Mouse (Mus musculus) testis, adult 2 months (tissue): ENCODE measurements around the gene Entpd1. TPM values are rescaled to one million over a fixed set of nuclear protein-coding genes. Genes with fewer than 3 reads are reported as not detected.
A peak's percentile ranks its signal among the peaks of the same experiment; 100 is the strongest.

Source experiments
- H3K27ac ChIP-seq: fragments of 200-500 bp; 2 replicates; pipeline ENCODE4 v1.5.1; 2012; ENCODE audit warnings: low read depth, low read length; ENCODE audit not compliant: control insufficient read depth, insufficient read depth
- H3K27me3 ChIP-seq: fragments of 200-500 bp; 2 replicates; pipeline ENCODE4 v1.6.1; 2012; ENCODE audit warnings: mild to moderate bottlenecking, low read length, moderate library complexity; ENCODE audit not compliant: control insufficient read depth, insufficient read depth
- H3K36me3 ChIP-seq: fragments of 200-500 bp; 2 replicates; pipeline ENCODE4 v1.6.1; 2012; ENCODE audit warnings: mild to moderate bottlenecking, low read length; ENCODE audit not compliant: control insufficient read depth, insufficient read depth
- H3K4me1 ChIP-seq: fragments of 200-500 bp; 2 replicates; pipeline ENCODE4 v1.6.1; 2012; ENCODE audit warnings: low read length; ENCODE audit not compliant: control insufficient read depth, insufficient read depth
- H3K4me3 ChIP-seq: fragments of 200-500 bp; 2 replicates; pipeline ENCODE4 v1.5.1; 2012; ENCODE audit warnings: low read depth, mild to moderate bottlenecking, low read length, moderate library complexity, mixed read lengths; ENCODE audit not compliant: control insufficient read depth
- CTCF ChIP-seq: fragments of 200-500 bp; IDR thresholded peaks from 2 replicates; pipeline ENCODE4 v1.5.1; 2012; ENCODE audit warnings: low read depth, mild to moderate bottlenecking, inconsistent platforms, low read length, moderate library complexity; ENCODE audit not compliant: control insufficient read depth, insufficient read depth, insufficient replicate concordance
- POLR2A ChIP-seq: fragments of 200-500 bp; IDR thresholded peaks from 2 replicates; pipeline ENCODE4 v1.6.1; 2012; ENCODE audit warnings: low read depth, mild to moderate bottlenecking, inconsistent platforms, low read length, moderate library complexity; ENCODE audit not compliant: control insufficient read depth
- polyA plus RNA-seq: library from polyadenylated mRNA; depleted of rRNA; stranded (reverse); fragments of >200 nt; gene quantifications from 2 replicates; pipeline ENCODE4 v1.2.3, GENCODE M21; 2012

The Entpd1 gene
- polyA plus RNA-seq, 1 experiment: 41.4 TPM

DNA sequence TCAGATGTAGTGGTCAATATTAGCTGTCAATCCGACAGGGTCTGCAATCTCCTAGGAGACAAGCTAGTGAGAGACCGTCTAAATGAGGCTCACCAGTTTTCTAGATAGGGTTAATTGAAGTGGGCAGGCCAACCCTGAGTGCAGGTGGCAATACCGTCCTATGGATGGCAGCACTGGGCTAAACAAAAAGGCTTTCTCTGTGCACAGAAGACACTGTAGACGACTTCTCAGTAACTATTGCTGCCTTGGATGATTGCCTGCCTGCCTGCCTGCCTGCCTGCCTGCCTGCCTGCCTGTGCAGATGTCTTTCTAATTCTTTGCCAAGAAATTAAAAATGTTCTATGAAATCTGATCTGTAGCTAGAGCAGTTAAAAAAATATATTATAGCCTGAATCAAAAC is 134.4 kb downstream of the Entpd1 start:
- Histone ChIP-seq H3K27me3 (no peaks in the 10 kb centered on the region), H3K4me1 (peaks cover 21% of the 10 kb centered on the region), H3K4me3 (no peak overlapping the region), H3K36me3 (no peaks in the 10 kb centered on the region), H3K27ac (no peak overlapping the region)
- TF ChIP-seq CTCF (no peak), POLR2A (no peak)

DNA sequence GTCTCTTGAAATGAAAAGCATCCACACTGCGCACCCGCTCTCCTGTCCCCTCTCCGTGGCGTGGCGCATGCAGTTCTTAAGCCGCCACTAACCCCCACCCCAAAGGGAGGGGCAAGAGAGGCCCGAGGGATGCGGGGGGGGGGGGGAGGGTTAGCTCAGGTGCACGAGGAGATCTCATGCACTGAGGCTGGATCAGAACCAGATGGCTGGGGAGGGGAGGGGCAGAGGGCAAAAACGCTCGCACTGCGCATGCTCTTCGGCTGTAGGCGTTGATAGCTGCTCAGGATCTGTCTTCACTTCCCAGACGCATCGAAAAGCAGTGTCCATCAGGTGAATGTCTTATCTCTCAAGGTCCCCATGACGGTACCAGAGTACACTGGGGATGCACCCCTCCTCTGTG is 136.4 kb downstream of the Entpd1 start, which contains the start of gene Cc2d2b:
Gene Cc2d2b (plus strand): TSS at position 195 of the 400 bp plus-strand sequence.
- H3K27ac ChIP-seq: peak within 1 kb of the TSS; percentile 63
- peaks cover 21% of the 10 kb centered on the region for H3K4me1 ChIP-seq
- H3K4me3 ChIP-seq: peak within 1 kb of the TSS; percentile 88
- TF ChIP-seq CTCF (no peak), POLR2A (peak; percentile 76; the same call in 1 of the 2 replicates)
- no peaks in the 10 kb centered on the region for H3K36me3 ChIP-seq
- no peaks in the 10 kb centered on the region for H3K27me3 ChIP-seq

DNA sequence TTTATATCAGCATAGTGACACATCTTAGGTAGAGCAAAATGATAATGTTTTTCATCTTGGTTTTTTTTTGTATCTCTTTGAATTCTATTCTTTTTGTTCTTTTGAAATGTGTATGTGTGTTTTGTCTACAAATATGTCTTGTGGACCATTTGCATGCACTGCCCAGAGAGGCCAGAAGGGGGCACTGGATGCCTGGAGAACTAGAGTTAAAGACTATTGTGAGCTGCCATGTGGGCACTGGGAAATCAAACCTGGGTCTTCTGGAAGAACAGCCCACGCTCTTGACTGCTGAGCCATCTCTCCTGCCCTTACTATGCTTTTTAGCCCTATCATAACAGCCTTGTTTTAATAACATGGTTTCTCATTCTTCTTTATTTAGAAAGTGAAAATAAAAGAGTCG is 142.1 kb downstream of the Entpd1 start:
- TF ChIP-seq POLR2A: no peak
- TF ChIP-seq CTCF: peak; percentile 66; the same call in 1 of the 2 replicates
- H3K27me3 ChIP-seq: no peaks in the 10 kb centered on the region

DNA sequence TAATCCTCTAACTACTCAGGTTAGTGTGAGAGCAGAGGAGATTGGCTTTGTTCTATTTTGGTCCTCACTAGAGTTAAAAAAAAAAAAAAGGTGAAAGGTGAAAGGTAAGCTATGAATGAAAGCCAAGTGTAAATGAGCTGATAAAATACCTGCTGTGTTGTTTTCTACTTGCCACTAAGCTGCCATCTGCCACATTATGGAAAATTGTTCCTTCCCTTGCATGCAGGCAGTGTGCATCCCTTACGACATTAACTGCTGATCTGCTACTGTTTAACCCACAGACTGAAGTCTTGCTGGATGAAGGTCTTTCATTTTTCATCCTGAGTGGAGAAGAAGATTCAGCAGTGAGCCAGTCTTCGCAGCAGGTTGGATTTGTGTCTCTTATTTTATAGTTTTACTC is 147.9 kb downstream of the Entpd1 start:
- H3K27ac ChIP-seq: no peak overlapping the region
- peaks cover 3% of the 10 kb centered on the region for H3K36me3 ChIP-seq
- peaks cover 12% of the 10 kb centered on the region for H3K4me1 ChIP-seq
- H3K27me3 ChIP-seq: no peaks in the 10 kb centered on the region
- H3K4me3 ChIP-seq: no peak overlapping the region
- TF ChIP-seq CTCF (no peak), POLR2A (no peak)

More for the DNA sequence above, 142.1 kb downstream of the Entpd1 start:
- Histone ChIP-seq H3K27ac (no peak overlapping the region), H3K4me1 (peaks cover 4% of the 10 kb centered on the region), H3K4me3 (no peak overlapping the region), H3K36me3 (peaks cover 3% of the 10 kb centered on the region)

DNA sequence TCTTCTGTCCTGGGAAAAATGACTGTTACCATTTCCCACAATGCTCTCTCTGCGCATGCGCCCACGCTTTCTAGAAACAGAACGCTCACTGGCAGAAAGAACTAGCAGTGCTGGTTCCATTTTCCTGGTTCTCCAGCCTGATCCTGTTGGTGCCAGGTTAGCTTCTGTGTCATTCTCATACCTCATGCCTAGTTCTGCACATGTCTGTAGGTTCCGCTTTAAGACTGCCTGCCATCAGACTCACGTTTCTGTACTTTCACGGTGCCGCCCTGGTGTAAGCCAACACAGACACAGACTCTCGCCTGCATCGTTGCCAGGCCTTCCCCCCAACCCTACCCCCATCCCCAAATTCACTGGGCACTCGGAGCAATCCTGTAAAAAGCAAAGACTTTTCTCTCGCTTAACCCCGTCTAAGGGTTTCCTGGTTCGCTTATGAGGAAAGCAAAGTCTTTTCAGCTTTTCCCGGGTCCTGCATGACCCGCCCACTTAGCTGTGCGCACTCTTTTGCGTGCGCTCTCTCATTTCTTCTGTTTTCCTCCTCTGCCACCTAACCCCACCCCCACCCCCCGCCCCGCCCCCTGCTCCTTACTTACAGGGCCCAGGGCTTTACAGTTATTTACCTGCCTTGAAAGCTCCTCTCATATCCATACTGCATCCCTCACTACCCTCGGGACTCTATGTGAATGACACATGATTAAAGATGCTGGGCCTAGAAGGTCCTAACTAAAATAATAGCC is 150.0 kb downstream of the Entpd1 start:
- Histone ChIP-seq H3K4me1 (peaks cover 12% of the 10 kb centered on the region), H3K4me3 (peak overlapping the region; percentile 85), H3K36me3 (peaks cover 1% of the 10 kb centered on the region; the same call in 1 of the 2 replicates), H3K27ac (peak overlapping the region; percentile 67), H3K27me3 (no peaks in the 10 kb centered on the region)
- no peak for TF ChIP-seq POLR2A
- no peak for TF ChIP-seq CTCF

DNA sequence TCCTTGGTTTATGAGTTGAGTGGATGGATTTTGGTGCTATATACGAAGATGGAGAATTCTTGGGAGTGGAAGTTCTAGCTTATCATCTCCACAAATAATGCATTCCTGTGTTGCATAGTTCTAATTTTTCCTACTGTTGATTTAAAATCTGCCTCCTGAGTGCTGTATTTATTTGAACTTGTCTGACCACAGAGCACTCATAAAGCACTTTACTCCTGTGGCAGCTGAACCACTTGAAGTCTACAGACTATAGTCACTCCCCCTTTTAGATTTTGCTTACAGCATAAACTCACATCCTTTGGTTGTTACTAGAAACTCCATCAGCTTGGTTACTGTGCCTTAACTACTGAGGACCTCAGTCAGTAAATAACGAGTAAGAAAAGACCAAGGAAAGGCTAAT is 155.0 kb downstream of the Entpd1 start:
- Histone ChIP-seq H3K4me1 (peaks cover under 1% of the 10 kb centered on the region; the same call in 1 of the 2 replicates), H3K36me3 (no peaks in the 10 kb centered on the region), H3K4me3 (no peak overlapping the region), H3K27ac (no peak overlapping the region), H3K27me3 (no peaks in the 10 kb centered on the region)
- TF ChIP-seq POLR2A (no peak), CTCF (no peak)

- Histone ChIP-seq H3K4me3 (no peak overlapping the region), H3K27ac (no peak overlapping the region), H3K4me1 (no peaks in the 10 kb centered on the region), H3K36me3 (no peaks in the 10 kb centered on the region; the same call in 1 of the 2 replicates), H3K27me3 (no peaks in the 10 kb centered on the region)
- TF ChIP-seq POLR2A (no peak), CTCF (no peak)
Observed at GRCm38 (mm10) chr19:40769341-40769770, 157.2 kb downstream of the Entpd1 start.
